Mouse (Mus musculus): Measurements from ENCODE around the gene Fer.

- no peak for TF ChIP-seq CTCF (IDR thresholded peaks at IDR 0.05; ENCODE audit: insufficient read depth, low read length)
- no peak for TF ChIP-seq POLR2A (IDR thresholded peaks at IDR 0.05; ENCODE audit: borderline replicate concordance, extremely low read depth, low read depth, low read length)
Measured at GRCm38 (mm10) chr17:63930634-63931033, 67.8 kb downstream of the Fer start.
